Mouse (Mus musculus) MEL (cell line): ENCODE measurements at regions not wholly inside any gene's neighbourhood (a gene's known extent, or its start where the extent isn't known, plus 50 kb on each side); places are given as distances from the start of the nearest gene placed in this dataset.

Source experiments
- CTCF ChIP-seq, 3 experiments: IDR thresholded peaks in 2 of 3; conservative IDR thresholded peaks in 1 of 3; 2 replicates each; pipeline ENCODE4 v1.5.1; 2011 to 2012; ENCODE audit warnings: low read length in 3 of 3, low read depth in 2 of 3, mild to moderate bottlenecking in 2 of 3, improper control_type of control experiment in 1 of 3, inconsistent platforms in 1 of 3, mixed read lengths in 1 of 3, moderate library complexity in 1 of 3; ENCODE audit not compliant: control insufficient read depth in 1 of 3, insufficient read depth in 1 of 3, poor library complexity in 1 of 3, severe bottlenecking in 1 of 3
- EP300 ChIP-seq, 2 experiments: IDR thresholded peaks; 2 replicates each; pipeline ENCODE4 v1.6.1; 2011; ENCODE audit warnings: improper control_type of control experiment in 2 of 2, low read length in 2 of 2, low read depth in 1 of 2, mild to moderate bottlenecking in 1 of 2
- HCFC1 ChIP-seq: IDR thresholded peaks from 2 replicates; pipeline ENCODE4 v1.6.1; 2012; ENCODE audit warnings: low read depth, mild to moderate bottlenecking, inconsistent platforms, low read length, improper control_type of control experiment, moderate library complexity
- KAT2A ChIP-seq: conservative IDR thresholded peaks from 2 replicates; pipeline ENCODE4 v1.6.1; 2012; ENCODE audit warnings: low read depth, low read length, improper control_type of control experiment, inconsistent platforms
- MAFK ChIP-seq: IDR thresholded peaks from 2 replicates; pipeline ENCODE4 v1.6.1; 2011; ENCODE audit warnings: low read depth, mild to moderate bottlenecking, low read length, improper control_type of control experiment, borderline replicate concordance
- MAX ChIP-seq: IDR thresholded peaks from 2 replicates; pipeline ENCODE4 v1.6.1; 2011; ENCODE audit warnings: low read length, improper control_type of control experiment
- MYB ChIP-seq: IDR thresholded peaks from 2 replicates; pipeline ENCODE4 v1.6.1; 2011; ENCODE audit warnings: mild to moderate bottlenecking, low read depth, low read length, improper control_type of control experiment
- NELFE ChIP-seq: IDR thresholded peaks from 2 replicates; pipeline ENCODE4 v1.6.1; 2011; ENCODE audit warnings: low read depth, low read length, improper control_type of control experiment
- POLR2A ChIP-seq, 2 experiments: IDR thresholded peaks; 2 replicates each; pipeline ENCODE4 v1.6.1; 2011 to 2012; ENCODE audit warnings: low read length in 2 of 2, mild to moderate bottlenecking in 2 of 2, control low read depth in 1 of 2, improper control_type of control experiment in 1 of 2, low read depth in 1 of 2, moderate library complexity in 1 of 2; ENCODE audit not compliant: control insufficient read depth in 1 of 2, insufficient read depth in 1 of 2, poor library complexity in 1 of 2
- TAL1 ChIP-seq: IDR thresholded peaks from 2 replicates; pipeline ENCODE4 v1.6.1; 2012; ENCODE audit warnings: mild to moderate bottlenecking, inconsistent platforms, low read length, moderate library complexity, mixed read lengths

- TF ChIP-seq CTCF (IDR thresholded peaks at IDR 0.05 in 2 of 3, conservative IDR thresholded peaks at IDR 0.05 in 1 of 3; ENCODE audit: control insufficient read depth in 1 of 3, insufficient read depth in 1 of 3, low read depth in 2 of 3, low read length in 3 of 3, poor library complexity in 1 of 3, severe bottlenecking in 1 of 3) (no peak), POLR2A (IDR thresholded peaks at IDR 0.05; ENCODE audit: control insufficient read depth in 1 of 2, insufficient read depth in 1 of 2, low read depth in 1 of 2, low read length in 2 of 2, poor library complexity in 1 of 2) (no peak), KAT2A (no peak), NELFE (no peak), MAX (no peak), MYB (no peak), EP300 (IDR thresholded peaks at IDR 0.05; ENCODE audit: low read depth in 1 of 2, low read length in 2 of 2) (no peak), HCFC1 (no peak), TAL1 (no peak), MAFK (no peak)
These were observed 259.0 kb upstream of the Dcn start for GRCm38 (mm10) chr10:97220431-97220830.
